ENCODE assay signal across 1 mouse cellular context in the genomic region with DNA sequence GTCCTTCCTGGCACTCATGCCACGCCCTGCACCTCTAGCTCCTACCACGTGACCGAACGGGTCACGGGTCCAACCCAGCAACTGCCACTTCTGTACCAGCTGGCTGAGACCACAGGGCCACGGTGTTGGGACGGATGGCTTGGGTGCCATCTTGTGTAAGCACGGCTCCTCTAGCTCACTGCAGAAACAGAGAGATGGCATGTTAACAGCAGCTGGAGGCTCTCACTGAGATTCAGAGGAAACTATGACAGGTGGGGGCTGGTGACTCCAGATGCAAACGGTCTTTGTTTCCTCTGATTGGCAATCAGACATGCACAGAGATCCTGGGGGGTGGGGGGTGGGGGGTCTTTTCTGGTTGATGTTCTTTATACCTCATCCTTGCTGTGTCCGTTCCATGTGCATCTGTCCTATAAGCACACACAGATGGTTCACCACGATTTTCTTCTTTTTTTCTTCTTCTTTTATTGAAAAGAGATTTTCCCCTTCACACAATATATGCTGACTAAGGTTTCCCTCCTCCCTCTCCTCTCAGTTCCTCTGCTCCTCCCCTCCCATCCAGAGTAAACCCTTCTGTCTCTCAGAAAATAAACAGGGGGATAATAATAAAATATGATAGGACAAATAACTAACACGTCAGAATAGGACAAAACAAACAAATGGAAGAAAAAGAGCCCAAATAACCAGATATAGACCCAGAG.
A peak's percentile ranks its signal among the peaks of the same experiment; 100 is the strongest.
TF ChIP-seq lines count a peak whose summit lies in the region.

No protein-coding gene starts in this region.

TF ChIP-seq in CH12.LX, 34 proteins besides CTCF, POLR2A, EP300 and RAD21 (continued from another document):
- TF ChIP-seq RCOR1 (conservative IDR thresholded peaks at IDR 0.05; ENCODE audit: low read depth, low read length) (no peak), SMC3 (IDR thresholded peaks at IDR 0.05; ENCODE audit: low read depth, low read length) (peak; percentile 70), CHD1 (IDR thresholded peaks at IDR 0.05; ENCODE audit: low read depth, low read length) (no peak), TBP (conservative IDR thresholded peaks at IDR 0.05; ENCODE audit: low read depth, low read length) (no peak; the same call in 1 of the 2 replicates), ETS1 (conservative IDR thresholded peaks at IDR 0.05; ENCODE audit: low read depth, low read length) (peak; percentile 91)
